Mouse (Mus musculus): ENCODE measurements around the gene Med16. TPM values are rescaled to one million over a fixed set of nuclear protein-coding genes. Genes with fewer than 3 reads are reported as not detected.
"Not testable (repeated sequence)": the region's sequence is repeated elsewhere in the genome, so short reads cannot be mapped to it uniquely, and the experiment has no call there.

Gene Med16
- polyA plus RNA-seq, 1 experiment from 2014 or later = 27.1 TPM

- DNase-seq (ENCODE audit: low read depth, low spot score) (no peak), ATAC-seq (no peak)
- in situ Hi-C loops (cut with MboI; ENCODE audit: low pct_unique_long_range_greater_than_20kb) = no loop called here
- ChIA-PET POLR2A (interaction anchor here (0.8 to 1.6 kb wide), 2 partner anchors 8 to 235 kb away, joined by 4 to 5 read pairs; no protein-coding TSS in a partner anchor), CTCF (interaction anchor here (1.3 to 2.6 kb wide), 2 partner anchors 18 to 77 kb away, joined by 5 to 6 read pairs; partner anchors contain the start of gene Tmem259)
- H3K27me3 ChIP-seq = no peaks in the 10 kb centered on the region
- TF ChIP-seq CTCF (IDR thresholded peaks at IDR 0.05) = no peak
These were observed 1.3 kb downstream of the Med16 start for GRCm38 (mm10) chr10:79907415-79907814.

DNA sequence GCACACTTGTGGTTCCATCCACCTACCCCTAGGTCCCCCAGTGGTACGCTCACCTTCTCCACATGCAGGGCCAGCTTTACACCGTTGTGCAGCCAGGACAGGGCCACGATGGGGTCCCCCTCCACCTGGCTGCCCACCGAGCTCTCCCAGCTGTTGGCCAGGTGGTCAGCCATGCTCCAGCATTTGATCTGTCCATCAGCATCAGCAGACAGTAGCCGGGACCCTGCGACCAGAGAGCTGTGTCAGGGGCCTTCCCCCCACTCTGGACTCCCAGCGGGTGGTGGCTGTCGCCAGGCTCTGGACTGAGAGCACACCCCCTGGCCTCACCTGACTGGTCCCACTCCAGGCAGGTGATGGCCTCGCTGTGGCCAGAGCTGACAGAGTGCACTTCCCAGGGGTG lies 2.0 kb downstream of the Med16 start:
- ATAC-seq (no peak), DNase-seq (ENCODE audit: low read depth, low spot score) (no peak)
- in situ Hi-C loops (cut with MboI; ENCODE audit: low pct_unique_long_range_greater_than_20kb) = no loop called here
- H3K27me3 ChIP-seq = no peaks in the 10 kb centered on the region
- ChIA-PET CTCF (interaction anchor here (1.3 to 2.0 kb wide), 2 partner anchors 19 to 23 kb away, joined by 5 to 7 read pairs; no protein-coding TSS in a partner anchor), POLR2A (no interaction called here)
- no peak for TF ChIP-seq CTCF (IDR thresholded peaks at IDR 0.05)

GRCm38 (mm10) chr10:79900951-79901410 lies 7.7 kb downstream of the Med16 start:
- in situ Hi-C loops (cut with MboI; ENCODE audit: low pct_unique_long_range_greater_than_20kb) = no loop called here

DNA sequence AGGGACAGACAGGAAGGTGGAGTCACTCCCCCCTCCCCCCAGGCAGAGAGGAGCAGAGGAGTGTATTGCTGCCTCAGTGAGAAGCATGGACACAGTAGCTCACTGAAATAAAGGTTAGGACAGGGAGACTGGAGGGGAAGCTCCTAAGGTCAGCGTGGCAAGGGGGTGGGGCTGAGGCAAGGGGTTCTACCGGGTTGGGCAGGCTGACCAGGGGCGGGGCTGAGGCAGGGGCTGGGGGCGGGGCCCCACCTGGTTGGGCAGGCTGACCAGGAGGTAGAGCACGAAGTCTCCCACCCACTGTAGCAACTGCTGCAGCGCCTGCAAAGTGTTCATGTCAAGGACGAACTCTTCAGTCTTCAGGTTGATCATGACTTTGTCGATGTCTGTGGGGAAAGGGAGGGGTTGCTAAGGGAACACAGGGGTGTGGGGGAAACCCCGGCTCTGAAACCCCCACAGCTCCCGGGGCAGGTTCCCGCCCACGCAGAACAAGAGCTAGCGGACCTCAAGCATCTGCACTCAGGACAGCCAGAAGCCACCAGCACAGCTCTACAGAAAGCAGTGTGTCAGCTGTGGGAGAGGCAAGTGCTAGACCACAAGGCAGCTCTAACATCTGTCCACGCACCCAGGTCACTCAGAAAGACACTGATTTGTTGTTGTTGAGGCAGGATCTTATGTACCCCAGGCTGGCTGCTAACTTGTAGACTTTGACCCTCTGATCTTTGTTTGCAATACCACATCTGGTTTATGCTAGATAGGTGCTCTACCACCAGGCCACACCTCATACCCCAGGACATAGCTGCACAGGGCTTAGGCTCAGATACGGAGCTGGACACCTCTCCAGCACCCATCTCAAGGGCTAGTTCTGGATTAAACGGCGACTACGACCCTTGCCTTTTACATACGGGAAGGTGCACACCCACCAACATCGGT lies 11.1 kb downstream of the Med16 start:
- in situ Hi-C loops (cut with MboI; ENCODE audit: low pct_unique_long_range_greater_than_20kb) = no loop called here

More at GRCm38 (mm10) chr10:79900951-79901410, 7.7 kb downstream of the Med16 start:
- CTCF ChIA-PET = interaction anchor here (0.8 to 3.1 kb wide), 6 partner anchors 8 to 57 kb away, joined by 3 to 14 read pairs (median 6); no protein-coding TSS in a partner anchor
- ATAC-seq (peak; percentile 49), DNase-seq (ENCODE audit: low read depth, low spot score) (peak; percentile 47)
- no peaks in the 10 kb centered on the region for H3K27me3 ChIP-seq
- POLR2A ChIA-PET = interaction anchor here (1.1 kb wide), 1 partner anchor 13 kb away, joined by 3 read pairs; no protein-coding TSS in a partner anchor
- TF ChIP-seq CTCF (IDR thresholded peaks at IDR 0.05) = no peak

GRCm38 (mm10) chr10:79896814-79897213 lies 11.9 kb downstream of the Med16 start:
- POLR2A ChIA-PET = interaction anchor here (1.1 kb wide), 1 partner anchor 13 kb away, joined by 3 read pairs; no protein-coding TSS in a partner anchor
- no peak for TF ChIP-seq CTCF (IDR thresholded peaks at IDR 0.05)
- no peaks in the 10 kb centered on the region for H3K27me3 ChIP-seq
- CTCF ChIA-PET = interaction anchor here (1.0 to 2.0 kb wide), 3 partner anchors 13 to 62 kb away, joined by 3 to 7 read pairs (median 4); no protein-coding TSS in a partner anchor
- no peak for DNase-seq (ENCODE audit: low read depth, low spot score)
- in situ Hi-C loops (cut with MboI; ENCODE audit: low pct_unique_long_range_greater_than_20kb) = no loop called here
- ATAC-seq = no peak

More for the DNA sequence above, 11.1 kb downstream of the Med16 start:
- no peaks in the 10 kb centered on the region for H3K27me3 ChIP-seq
- CTCF ChIA-PET = interaction anchor here (1.0 to 2.0 kb wide), 3 partner anchors 14 to 62 kb away, joined by 3 to 7 read pairs (median 4); no protein-coding TSS in a partner anchor
- ATAC-seq = no peak
- no peak for TF ChIP-seq CTCF (IDR thresholded peaks at IDR 0.05)
- DNase-seq (ENCODE audit: low read depth, low spot score) = no peak
- POLR2A ChIA-PET = interaction anchor here (1.1 kb wide), 1 partner anchor 12 kb away, joined by 3 read pairs; no protein-coding TSS in a partner anchor

DNA sequence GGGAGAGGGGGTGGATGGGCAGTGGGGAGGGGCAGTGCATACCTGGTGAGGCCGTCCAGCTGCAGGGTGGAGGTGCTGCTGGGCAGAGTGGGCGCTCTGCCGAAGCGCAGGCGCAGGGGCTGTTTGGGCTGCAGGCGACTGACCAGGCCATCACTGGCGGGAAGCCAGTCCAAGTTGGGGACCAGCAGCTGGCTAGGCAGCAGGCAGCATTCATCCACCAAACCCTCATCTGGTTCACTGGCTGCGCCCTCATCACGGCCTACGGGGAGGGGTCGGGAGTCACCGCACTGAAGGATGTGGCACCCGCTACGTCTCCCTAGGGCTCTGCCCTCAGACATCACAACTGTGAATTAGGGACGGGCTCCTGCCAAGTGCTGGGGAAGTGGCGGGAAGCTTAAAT lies 12.4 kb downstream of the Med16 start:
- DNase-seq (ENCODE audit: low read depth, low spot score) (no peak), ATAC-seq (no peak)
- POLR2A ChIA-PET = no interaction called here
- no peak for TF ChIP-seq CTCF (IDR thresholded peaks at IDR 0.05)
- H3K27me3 ChIP-seq = no peaks in the 10 kb centered on the region
- CTCF ChIA-PET = interaction anchor here (0.9 to 2.0 kb wide), 3 partner anchors 12 to 63 kb away, joined by 3 to 7 read pairs (median 4); no protein-coding TSS in a partner anchor
- in situ Hi-C loops (cut with MboI; ENCODE audit: low pct_unique_long_range_greater_than_20kb) = no loop called here

DNA sequence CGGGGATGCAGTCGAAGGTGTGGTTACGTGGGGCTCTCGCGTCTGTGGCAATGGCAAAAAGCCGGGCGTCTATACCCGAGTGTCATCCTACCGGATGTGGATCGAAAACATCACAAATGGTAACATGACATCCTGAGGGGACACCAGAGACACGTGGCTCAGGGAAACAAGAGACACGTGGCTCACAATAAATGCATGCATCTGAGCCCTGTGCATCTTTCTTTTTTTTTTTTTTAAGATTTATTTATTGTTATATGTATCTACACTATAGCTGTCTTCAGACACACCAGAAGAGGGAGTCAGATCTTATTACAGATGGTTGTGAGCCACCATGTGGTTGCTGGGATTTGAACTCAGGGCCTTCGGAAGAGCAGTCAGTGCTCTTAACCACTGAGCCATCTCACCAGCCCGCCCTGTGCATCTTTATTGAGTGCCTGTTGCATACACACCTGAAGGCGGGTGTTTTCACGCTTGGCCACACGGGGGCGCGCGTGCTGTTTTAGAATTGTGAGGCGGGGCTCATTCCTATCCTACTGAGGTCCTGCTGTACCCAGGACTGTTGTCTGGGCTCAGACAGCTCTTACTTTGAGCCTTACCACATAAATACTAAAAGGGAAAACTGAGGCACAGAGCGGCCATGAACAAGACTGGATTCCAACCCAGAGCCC lies 16.1 kb downstream of the Med16 start:
- DNase-seq (ENCODE audit: low read depth, low spot score); H3K27me3 ChIP-seq; in situ Hi-C loops (cut with MboI; ENCODE audit: low pct_unique_long_range_greater_than_20kb): not testable (repeated sequence)
- POLR2A ChIA-PET = interaction anchor here (1.0 to 1.3 kb wide), 4 partner anchors 13 to 33 kb away, joined by 4 to 5 read pairs (median 4); no protein-coding TSS in a partner anchor
- peak; percentile 61 for ATAC-seq
- CTCF ChIA-PET = interaction anchor here (1.0 to 2.5 kb wide), 5 partner anchors 9 to 65 kb away, joined by 3 to 11 read pairs (median 8); no protein-coding TSS in a partner anchor

GRCm38 (mm10) chr10:79890670-79891069 lies 18.1 kb downstream of the Med16 start, which contains the start of gene Cfd:
Gene Cfd, plus strand, starts transcription at chr10:79890853.
- ChIA-PET CTCF (interaction anchor here (0.9 kb wide), 1 partner anchor 11 kb away, joined by 3 read pairs; no protein-coding TSS in a partner anchor), POLR2A (no interaction called here)
- no peaks in the 10 kb centered on the region for H3K27me3 ChIP-seq
- no peak for TF ChIP-seq CTCF (IDR thresholded peaks at IDR 0.05)
- DNase-seq (ENCODE audit: low read depth, low spot score) = no peak
- in situ Hi-C loops (cut with MboI; ENCODE audit: low pct_unique_long_range_greater_than_20kb) = no loop called here
- ATAC-seq = no peak

DNA sequence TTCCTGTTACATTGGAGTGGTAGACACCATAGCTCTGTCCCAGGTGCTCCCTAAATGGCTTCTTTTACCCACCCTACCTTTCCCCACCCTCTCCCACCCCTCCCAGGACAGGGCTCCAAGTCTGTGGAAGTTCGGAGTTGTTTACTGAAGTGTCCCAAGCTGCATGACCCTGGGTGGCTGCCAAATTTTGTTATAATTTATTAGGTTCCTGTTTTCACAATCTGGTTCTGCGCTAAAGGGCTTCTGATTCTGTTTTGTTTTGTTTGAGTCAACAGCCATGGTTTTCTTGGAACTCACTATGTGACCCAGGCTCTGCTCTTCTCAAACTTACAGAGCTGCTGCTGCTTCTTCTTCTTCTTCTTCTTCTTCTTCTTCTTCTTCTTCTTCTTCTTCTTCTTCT lies 19.3 kb downstream of the Med16 start:
- no peak for ATAC-seq
- ChIA-PET POLR2A (interaction anchor here (0.8 kb wide), 1 partner anchor 20 kb away, joined by 4 read pairs; the partner anchor contains the start of gene Med16), CTCF (no interaction called here)
- no peak for DNase-seq (ENCODE audit: low read depth, low spot score)
- no peaks in the 10 kb centered on the region for H3K27me3 ChIP-seq
- in situ Hi-C loops (cut with MboI; ENCODE audit: low pct_unique_long_range_greater_than_20kb) = no loop called here
- no peak for TF ChIP-seq CTCF (IDR thresholded peaks at IDR 0.05)

- in situ Hi-C loops (cut with MboI; ENCODE audit: low pct_unique_long_range_greater_than_20kb) = no loop called here
- POLR2A ChIA-PET = no interaction called here
- TF ChIP-seq CTCF (IDR thresholded peaks at IDR 0.05) = no peak
These were observed 22.1 kb downstream of the Med16 start for GRCm38 (mm10) chr10:79886611-79887010.

More at GRCm38 (mm10) chr10:79886611-79887010, 22.1 kb downstream of the Med16 start:
- no peaks in the 10 kb centered on the region for H3K27me3 ChIP-seq
- DNase-seq (ENCODE audit: low read depth, low spot score) = no peak
- ATAC-seq = no peak
- CTCF ChIA-PET = no interaction called here
